In the genomic region with DNA sequence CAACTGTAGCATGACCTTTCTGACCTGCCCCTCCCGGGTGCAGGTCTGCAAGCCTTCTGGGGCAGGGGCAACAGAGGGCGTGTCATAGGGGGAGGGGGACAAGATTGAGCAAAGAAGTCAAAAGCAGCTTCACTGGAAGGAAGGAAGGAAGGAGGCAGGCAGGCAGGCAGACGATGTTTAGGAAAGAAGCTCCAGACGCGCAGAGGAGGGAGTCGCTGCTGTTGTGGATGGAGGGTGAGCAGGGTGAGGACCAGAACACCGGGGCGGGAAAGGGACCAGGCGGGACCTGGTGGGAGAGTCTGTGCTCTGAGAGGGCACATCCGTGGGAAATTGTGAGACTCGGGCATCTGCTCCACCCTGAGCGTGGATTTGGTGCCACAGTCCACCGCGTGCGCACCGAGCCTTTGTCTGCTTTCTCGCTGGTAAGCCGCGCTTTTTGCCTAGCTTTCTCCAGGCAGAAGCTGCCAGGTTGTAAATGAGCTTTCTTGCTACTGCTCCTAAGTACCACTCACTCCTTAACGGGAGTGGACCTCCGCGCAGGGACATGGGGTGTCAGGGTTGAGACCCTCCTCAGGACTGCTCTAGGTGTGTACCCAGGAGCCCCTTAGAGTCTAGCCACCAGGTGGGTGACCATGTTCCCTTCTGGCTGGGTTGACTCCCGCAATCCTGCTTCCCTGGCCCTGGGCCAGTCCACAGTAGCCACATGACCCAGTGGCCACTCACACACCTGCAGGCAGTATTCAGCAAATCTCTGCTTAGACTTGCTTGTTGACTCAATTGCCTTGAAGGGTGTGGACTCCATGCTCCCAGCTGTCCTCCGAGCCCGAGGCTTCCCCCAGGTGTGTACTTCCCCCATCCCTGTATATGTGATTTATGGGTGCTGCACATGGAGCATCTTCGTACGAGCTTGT, we compare ENCODE assay signal across 8 mouse cellular contexts.
DNase-seq lines count a peak whose midpoint lies in the region; ATAC-seq lines count a peak whose summit lies in the region.

No protein-coding gene starts in this region.

- WGBS in intestine, embryonic 14.5 days = 9% methylated on average over 27 of the region's 27 CpGs
- WGBS in neural tube, embryonic 12.5 days = 8% methylated on average over 27 of the region's 27 CpGs

- H3K4me3 ChIP-seq in intestine, embryonic 14.5 days (ENCODE audit: low read depth, low read length) = peak overlapping the region; percentile 49
- peak overlapping the region; percentile 77 for H3K4me3 ChIP-seq in neural tube, embryonic 12.5 days

- H3K9me3 ChIP-seq in intestine, embryonic 14.5 days (ENCODE audit: control insufficient read depth, low read length) = no peaks in the 10 kb centered on the region
- no peaks in the 10 kb centered on the region for H3K9me3 ChIP-seq in neural tube, embryonic 12.5 days

- H3K4me1 ChIP-seq in intestine, embryonic 14.5 days (replicated peaks; ENCODE audit: control insufficient read depth, insufficient read depth, low read length) = peaks cover 9% of the 10 kb centered on the region; the same call in 1 of the 2 replicates
- H3K4me1 ChIP-seq in neural tube, embryonic 12.5 days = peaks cover 30% of the 10 kb centered on the region

- ATAC-seq in intestine, embryonic 14.5 days (replicated peaks; ENCODE audit: low FRiP score, low TSS enrichment, low read depth) = no peak
- ATAC-seq in neural tube, embryonic 12.5 days (ENCODE audit: low FRiP score, low read depth) = no peak
- no peak for ATAC-seq in erythroid progenitor cell, adult 5-6 weeks (replicated peaks; ENCODE audit: low FRiP score, poor library complexity, severe bottlenecking)
- ATAC-seq in activated CD4-positive, CD25-positive, alpha-beta regulatory T cell, adult 4 months = no peak

- peaks cover 58% of the 10 kb centered on the region for H3K27me3 ChIP-seq in intestine, embryonic 14.5 days (replicated peaks; ENCODE audit: control insufficient read depth, insufficient read depth, low read length)
- H3K27me3 ChIP-seq in neural tube, embryonic 12.5 days (replicated peaks) = peaks cover 29% of the 10 kb centered on the region

- DNase-seq in kidney, postnatal 4 days = peak; percentile 17 to 32
- DNase-seq in kidney, postnatal 25 days = no peak
- peak; percentile 51 for DNase-seq in embryo, embryonic 11 days
- DNase-seq in intestine, embryonic 14.5 days (ENCODE audit: low spot score) = peak; percentile 57
- no peak for DNase-seq in lung, adult 18-20 months

- H3K9ac ChIP-seq in intestine, embryonic 14.5 days (ENCODE audit: low read length) = no peak overlapping the region; the same call in 1 of the 2 replicates
- H3K9ac ChIP-seq in neural tube, embryonic 12.5 days = peak overlapping the region; percentile 90

- H3K4me2 ChIP-seq in intestine, embryonic 14.5 days (ENCODE audit: low read length) = peak overlapping the region; percentile 83
- H3K4me2 ChIP-seq in neural tube, embryonic 12.5 days (replicated peaks) = peak overlapping the region; percentile 94

- no peaks in the 10 kb centered on the region for H3K36me3 ChIP-seq in intestine, embryonic 14.5 days (ENCODE audit: control insufficient read depth, insufficient read depth, low read length)
- H3K36me3 ChIP-seq in neural tube, embryonic 12.5 days = no peaks in the 10 kb centered on the region

- no peak overlapping the region for H3K27ac ChIP-seq in intestine, embryonic 14.5 days (ENCODE audit: low read depth)
- 0 out of 2 replicates have a peak overlapping the region, but pooled peaks have one; percentile 6 for H3K27ac ChIP-seq in neural tube, embryonic 12.5 days

Comparison
In these comparisons a context has a peak if more than half of its experiments do, and no peak if none do; other contexts are left out.
1. DNase-seq: peak in kidney, postnatal 4 days (2 of 2), embryo, embryonic 11 days (single experiment) and intestine, embryonic 14.5 days (single experiment); none in kidney, postnatal 25 days (0 of 2) and lung, adult 18-20 months (0 of 2).